Mouse (Mus musculus) heart, postnatal 14 days (tissue): ENCODE measurements around the gene Cysrt1. TPM values are rescaled to one million over a fixed set of nuclear protein-coding genes. Genes with fewer than 3 reads are reported as not detected.

Experiments
- DNase-seq, 2 experiments: peaks; one replicate each; pipeline ENCODE4 v3.0.0; 2021 to 2022
- intact Hi-C: fragments of 180-260 bp; cut with DNase I; formaldehyde crosslinking; loops from one replicate; pipeline ENCODE4 v1.15.1; 2025
- long read RNA-seq, 2 experiments: library from polyadenylated mRNA; stranded (forward); transcript quantifications; one replicate each; pipeline ENCODE4 v2.0.0; 2021
- total RNA-seq, 2 experiments: library from RNA; stranded (reverse); gene quantifications; 2 replicates each; pipeline ENCODE4 v1.2.3; 2021

Cysrt1 gene
- not detected for total RNA-seq
- long read RNA-seq, experiment 1: 0 reads
- long read RNA-seq, experiment 2: 0 reads

DNA sequence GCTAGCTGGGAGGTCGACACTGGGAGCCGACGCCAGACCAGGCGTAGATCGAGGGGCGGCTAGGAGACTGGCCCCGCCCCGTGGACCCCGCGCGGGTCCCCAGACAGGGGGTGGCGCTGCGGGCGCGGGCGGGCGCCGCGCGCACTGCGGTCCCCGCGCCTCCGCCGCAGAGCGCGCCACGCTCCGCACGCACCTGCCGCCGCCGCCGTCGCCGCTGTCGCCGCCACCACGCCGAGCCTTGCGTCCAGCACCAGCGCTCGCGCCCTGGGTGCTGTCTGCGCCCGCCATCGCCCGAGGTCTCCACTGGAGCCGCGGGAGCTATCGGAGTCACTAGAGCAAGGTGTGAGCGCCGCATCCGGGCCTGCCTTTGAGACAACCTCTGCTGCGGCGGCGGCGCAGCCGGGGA, at the start of gene Cysrt1, which contains the start of gene Rnf208:
Gene Cysrt1 (minus strand): TSS at position 352 of the 406 bp plus-strand sequence.
Gene Rnf208 (plus strand): TSS at position 155 of the 406 bp plus-strand sequence.
- no peak for DNase-seq
- intact Hi-C loops: no loop called here

DNA sequence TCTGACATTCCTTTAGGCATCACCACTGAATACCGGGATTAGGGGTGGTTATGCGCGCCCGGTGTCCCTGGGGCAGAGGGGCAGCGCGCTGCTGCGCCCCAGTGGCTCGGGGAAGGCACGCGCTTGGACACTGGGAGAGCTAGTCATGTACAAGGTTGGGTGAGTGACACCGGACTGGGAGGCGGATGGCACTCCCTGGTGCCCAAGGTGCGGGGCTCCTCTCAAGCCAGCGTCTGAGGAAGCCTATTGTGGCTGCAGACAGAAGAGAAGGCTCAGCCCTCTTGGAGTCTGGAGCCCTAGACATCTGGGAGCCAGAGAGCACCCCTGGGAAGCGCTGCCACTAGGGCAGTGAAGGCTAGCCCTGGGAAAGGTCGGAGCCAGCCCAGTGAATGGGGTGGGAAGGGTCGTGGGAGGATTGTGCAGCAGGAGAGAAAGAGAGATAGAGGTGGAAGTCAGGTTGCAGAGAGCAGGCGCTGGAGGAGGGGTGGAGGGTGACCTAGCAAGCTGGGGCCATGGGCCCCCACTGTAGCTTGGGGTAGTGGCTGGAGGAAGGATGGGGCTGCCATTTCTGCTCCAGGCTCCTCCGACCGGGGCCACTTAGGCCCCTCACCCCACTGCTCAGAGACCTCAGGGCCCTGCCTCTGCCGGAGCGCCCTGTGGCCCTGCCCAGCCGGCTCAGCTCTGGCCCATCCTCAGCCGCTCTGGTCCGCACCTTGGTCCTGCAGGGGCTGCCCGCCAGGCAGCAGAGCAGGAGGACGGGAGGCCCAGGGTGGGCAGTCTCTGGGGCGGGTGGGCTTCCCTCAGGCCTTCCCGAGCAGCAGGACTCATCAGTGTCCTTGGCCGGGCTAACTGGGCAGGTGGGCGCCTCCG, 49.2 kb upstream of the Cysrt1 start:
- no peak for DNase-seq
- intact Hi-C loops: loop anchor here (2.0 kb wide), 1 partner anchor 63 kb away; no protein-coding TSS in a partner anchor

DNA sequence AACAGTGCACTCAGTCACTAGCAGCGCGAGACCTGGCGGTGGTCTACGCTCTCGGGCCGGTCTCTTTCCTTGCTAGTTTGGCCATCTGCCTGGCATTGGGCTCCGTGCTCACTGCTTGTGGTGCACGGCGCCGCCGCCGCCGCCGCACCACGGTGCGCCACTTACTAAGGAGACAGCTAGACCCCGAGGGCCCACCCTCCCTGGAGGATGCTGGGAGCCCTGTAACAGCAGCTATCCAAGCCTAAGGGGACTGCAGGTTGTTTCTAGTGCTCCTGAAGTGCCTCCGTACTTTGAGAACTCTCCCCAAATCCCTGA, 48.5 kb upstream of the Cysrt1 start:
- intact Hi-C loops: no loop called here

DNA sequence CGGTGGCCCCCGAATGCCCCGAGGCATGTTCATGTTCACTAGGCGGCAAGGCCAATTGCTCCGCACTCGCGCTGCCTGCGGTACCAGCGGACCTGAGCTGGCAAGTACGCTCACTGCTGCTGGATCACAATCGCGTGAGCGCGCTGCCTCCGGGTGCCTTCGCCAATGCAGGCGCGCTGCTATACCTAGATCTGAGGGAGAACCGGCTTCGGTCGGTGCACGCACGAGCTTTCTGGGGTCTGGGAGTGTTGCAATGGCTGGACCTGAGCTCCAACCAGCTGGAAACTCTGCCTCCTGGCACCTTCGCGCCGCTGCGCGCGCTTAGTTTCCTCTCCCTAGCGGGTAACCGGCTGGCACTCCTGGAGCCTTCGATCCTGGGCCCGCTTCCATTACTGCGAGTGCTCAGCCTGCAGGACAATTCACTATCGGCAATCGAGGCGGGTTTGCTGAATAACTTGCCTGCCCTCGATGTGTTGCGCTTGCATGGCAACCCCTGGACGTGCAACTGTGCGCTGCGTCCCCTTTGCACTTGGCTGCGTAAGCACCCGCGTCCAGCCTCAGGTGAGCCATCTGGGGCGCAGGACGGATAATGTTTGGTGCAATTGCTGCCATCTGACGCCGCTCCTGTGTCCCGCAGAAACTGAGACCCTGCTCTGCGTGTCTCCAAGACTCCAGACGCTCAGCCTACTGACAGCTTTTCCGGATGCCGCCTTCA, 48.0 kb upstream of the Cysrt1 start:
- intact Hi-C loops: no loop called here
- DNase-seq: no peak

More for the DNA sequence above, 48.5 kb upstream of the Cysrt1 start:
- DNase-seq: no peak

DNA sequence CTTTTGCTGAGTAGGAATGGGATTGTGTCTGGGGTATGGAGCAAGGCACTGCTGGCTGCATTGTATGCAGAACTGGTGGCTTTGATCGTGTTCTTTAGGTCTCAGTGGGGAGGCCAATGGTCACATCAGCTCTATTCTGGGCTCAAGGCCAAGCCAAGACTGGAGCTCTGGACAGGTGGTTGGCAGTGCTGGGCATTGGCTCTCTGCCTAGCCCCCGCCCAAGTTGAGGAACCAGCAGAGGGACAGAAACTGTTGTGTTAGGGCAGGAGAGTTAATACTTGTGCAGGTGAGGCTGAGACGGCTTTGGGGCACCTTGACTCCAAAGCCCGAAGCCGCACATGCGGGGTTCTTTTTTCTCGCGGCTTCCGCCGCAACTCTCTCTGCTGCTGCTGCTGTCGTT, 47.4 kb upstream of the Cysrt1 start, which contains the start of gene Lrrc26:
Gene Lrrc26 (plus strand): TSS at position 265 of the 400 bp plus-strand sequence.
- DNase-seq: peak in 1 of 2 experiments; percentile 49
- intact Hi-C loops: no loop called here

DNA sequence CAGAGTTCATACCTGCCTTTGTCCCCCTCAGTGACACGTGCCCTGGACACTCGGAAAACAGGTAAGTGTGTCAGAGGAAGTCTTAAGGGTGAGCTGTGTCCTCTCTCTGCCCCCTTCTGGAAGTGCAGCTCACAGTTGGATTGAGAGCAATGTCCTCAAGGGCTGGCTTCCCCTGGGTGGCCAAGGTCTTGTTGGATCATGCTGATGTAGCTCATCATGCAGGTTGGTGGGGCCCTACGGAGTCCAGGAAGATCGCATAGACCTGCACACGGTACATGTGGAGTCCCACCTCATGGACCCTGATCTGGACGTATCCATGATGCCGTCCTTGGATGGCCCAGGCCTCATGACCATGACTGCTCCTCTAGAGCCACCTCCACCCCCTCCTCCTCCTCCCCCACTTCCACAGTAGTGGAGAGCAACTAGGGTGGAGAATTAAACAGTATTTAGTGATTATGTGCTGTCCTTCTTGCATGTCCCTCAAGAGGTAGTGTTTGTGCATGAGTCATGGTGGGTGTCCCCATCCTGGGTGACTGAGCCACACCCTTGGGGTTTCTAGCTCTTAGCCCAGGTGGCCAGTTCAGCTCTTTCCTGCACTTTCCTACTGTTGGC, 46.6 kb upstream of the Cysrt1 start:
- DNase-seq: no peak
- intact Hi-C loops: no loop called here

DNA sequence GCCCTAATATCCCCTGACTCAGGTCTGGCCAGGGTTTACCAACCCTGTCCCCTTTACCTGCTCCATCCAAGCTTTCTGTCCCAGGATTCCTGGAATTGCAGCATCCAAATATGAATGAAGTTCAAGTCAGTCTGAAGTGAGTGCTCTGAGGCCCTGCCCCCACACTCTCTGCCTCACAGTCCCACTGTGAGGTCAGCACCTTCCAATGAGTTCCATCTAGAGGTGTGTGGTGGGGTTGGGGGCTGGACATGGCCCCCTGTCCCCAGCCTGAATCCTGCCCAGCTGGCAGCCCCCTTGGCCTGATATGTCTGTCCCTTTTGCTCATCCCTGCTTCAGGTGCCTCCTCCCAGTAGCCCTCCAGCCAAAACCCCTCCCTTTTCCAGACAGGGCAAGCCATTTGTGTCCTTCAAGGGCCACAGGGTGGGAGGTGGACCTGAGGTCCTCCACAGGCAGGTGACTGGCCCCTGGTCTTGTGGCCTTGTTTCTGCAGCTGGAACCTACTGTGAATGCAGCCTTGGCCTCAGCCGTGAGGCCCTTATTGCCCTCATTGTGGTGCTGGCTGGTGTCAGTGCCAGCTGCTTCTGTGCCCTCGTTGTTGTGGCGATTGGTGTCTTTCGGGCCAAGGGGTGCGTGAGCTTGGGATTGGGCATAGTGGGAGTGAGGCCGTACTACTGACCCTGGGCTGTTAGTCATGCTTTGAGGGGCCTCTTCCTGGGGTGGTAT, 45.8 kb upstream of the Cysrt1 start, which contains the start of gene Tmem210:
Gene Tmem210 (plus strand): TSS at position 219 of the 723 bp plus-strand sequence.
- no peak for DNase-seq
- intact Hi-C loops: no loop called here

DNA sequence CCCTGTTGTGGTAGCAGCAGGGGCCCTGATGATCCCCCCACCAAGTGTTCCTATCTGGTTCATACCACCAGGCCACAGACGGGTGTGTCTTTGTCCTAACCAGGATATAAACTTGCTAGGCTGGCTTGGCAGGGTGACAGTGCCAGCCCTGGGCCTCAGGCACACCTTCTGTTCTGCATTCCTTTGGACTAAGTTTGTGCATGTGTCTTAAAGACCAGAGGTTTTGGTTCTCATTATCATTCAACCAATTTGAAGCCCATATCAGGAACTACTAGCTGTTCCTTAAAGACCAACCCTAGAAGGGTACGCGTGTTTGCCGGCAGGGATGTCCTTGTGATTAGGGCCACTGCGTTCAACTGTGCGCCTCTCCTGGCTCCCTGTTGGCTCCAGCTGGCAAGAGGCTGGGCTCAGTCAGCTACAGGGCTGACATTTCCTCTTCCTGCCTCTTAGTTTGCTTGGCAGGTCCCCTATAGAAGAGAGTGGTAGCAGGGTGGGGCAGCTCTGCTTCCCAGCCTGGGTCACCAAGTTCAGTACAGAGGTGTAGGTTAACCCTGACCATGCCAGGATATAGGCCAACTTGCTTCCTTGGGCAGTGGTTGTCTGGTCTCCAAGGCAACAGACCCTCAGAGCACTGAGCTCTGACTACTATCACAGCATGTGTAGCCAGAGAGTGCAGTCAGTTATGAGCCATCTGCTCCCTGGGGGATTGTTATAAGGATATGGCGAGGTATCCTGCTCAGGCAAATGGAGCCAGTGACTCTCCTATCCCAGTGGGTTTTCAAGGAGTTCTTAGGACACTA, 44.8 kb upstream of the Cysrt1 start:
- intact Hi-C loops: no loop called here
- DNase-seq: no peak

DNA sequence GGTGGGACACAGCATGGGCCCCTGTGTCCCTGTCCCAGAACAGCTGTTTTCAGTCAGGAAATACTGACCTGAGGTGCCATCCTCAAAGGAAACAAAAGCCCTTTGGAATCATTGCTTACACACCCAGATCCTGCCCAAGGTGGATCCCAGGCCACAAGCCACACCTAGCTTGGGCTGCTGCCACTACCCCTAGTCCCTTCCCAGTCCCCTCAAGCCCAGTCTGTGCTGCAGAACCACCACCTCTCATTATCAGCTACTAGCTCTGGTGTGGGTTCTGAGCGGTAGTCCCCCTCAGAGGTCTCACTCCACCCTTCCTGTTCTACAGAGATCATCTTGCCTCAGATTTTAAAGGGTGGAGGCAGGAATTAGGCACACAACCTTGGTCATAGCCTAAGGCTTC, 44.1 kb upstream of the Cysrt1 start:
- intact Hi-C loops: no loop called here
- DNase-seq: no peak

DNA sequence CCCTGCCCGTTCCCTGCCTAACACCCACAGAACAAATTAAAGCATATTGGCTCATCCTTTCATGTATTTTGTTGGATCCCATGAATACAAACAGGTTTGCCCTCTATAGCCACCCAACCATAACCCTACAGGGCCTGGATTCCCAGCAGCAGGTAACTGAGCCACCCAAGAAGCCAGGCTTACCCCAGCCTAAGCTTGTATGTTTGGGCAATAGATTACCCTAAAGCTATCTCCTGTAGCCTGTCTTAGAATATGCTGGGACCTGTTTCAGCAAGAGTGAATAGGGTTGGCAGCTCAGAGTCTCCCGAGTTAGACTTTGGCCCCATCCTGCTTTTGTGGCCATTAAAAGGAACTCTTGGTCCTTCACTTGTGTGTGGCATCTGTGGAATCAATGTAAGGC, 43.3 kb upstream of the Cysrt1 start:
- intact Hi-C loops: no loop called here
- DNase-seq: no peak

DNA sequence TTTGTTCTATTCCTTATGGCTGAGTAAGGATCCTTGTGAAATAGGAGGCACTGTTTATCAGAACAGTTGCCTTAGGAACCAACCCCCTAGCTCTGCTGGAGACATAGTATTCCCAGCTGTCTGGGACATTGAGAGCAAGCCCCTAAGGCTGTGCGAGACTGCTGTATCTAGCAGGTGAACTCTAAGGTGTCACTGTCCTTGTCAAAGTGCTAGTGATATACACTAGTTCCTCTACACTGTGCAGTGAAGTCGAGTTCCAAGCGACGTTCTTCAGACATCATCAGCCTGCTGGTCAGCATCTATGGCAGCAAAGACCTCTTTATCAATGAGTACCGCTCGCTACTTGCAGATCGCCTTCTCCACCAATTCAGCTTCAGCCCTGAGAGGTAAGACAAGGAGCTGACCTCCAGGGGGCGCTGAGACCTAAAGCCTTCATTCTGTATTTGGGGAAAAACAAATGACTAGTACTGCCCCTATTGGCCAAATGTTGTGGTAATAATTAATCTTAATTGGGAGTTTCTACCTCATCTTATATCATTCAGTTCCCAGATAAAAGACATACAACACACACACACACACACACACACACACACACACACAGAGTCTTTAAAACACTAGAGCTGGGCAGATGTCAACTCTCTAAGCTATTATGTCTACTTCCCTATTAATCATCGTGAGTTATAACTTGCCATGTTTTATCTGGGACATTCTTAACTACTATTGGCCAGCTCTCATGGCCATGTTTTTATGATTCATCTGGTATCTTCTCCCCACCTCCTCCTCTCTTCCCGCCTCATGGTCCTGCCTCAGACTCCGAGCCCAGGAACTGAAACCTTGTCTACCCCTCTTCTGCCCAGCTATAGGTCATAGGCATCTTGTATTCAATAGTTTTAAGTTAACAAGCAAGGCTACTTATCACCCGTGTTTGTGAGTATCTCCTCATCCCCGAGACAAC, 37.0 kb upstream of the Cysrt1 start:
- DNase-seq: peak; percentile 82 to 89
- intact Hi-C loops: loop anchor here (5.0 kb wide), 1 partner anchor 53 kb away; the partner anchor contains the start of gene Man1b1

DNA sequence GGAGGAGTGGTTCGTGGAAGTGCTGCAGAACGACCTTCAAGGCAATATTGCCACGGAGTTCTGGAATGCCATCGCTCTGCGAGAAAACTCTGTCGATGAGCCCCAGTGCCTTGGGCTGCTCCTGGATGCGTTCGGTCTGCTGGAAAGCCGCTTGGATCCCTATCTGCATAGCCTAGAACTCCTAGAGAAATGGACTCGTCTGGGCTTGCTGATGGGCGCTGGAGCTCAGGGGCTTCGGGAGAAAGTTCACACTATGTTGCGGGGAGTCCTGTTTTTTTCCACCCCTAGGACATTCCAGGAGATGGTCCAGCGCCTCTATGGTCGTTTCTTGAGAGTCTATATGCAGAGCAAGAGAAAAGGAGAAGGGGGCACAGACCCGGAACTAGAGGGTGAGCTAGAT, 30.8 kb upstream of the Cysrt1 start:
- intact Hi-C loops: no loop called here
- no peak for DNase-seq

DNA sequence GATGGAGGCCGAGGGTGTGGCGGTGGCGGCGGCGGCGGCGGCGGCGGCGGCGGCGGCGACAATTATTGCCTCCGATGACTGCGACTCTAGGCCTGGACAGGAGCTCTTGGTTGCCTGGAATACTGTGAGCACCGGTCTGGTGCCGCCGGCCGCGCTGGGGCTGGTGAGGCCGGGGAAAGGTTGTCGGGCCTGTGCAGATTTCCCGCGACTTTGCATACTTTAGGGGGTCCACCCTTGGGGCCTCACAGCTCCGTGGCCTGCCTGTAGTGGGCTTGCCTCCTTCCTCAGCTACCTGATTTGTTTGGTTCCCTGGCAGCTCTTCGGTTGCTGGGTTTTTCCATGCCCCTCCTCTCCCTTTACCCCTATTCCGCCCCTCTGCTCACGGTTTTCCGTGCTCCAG, 30.3 kb upstream of the Cysrt1 start:
- no peak for DNase-seq
- intact Hi-C loops: no loop called here

DNA sequence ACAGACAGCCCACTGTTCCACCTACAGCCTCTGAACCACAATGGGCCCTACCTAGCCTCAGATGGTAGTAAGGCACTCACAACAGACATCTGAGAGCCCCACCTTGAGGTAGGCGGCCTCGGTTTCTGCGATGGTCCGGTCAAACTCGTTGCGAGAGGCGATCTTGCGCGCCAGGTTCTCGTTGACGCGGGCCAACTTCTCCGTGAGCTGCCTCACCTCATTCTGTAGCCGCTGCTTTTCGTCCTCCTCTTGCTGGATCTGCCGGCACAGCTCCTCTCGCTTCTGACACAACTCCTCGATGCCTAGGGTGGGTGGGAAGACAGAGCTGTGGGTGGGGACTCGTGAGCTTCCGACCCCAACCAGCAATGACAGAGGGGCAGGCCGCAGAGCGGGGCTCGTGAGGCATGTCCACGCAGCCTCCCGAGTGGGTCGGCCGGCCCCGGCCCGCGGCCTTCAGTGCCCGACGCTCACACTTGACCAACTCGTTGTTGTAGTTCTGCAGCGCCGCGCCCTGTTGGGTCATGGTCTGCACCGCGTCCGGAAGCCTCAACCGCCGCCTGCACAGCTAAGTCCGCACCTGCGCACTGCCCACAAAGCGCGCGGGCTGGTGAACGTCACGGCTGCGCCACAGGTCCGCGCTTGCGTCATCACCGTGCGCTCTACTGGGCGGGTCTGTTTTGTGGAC, 29.7 kb upstream of the Cysrt1 start, which contains the start of the genes Ssna1 and Anapc2:
Gene Ssna1 (minus strand): TSS at position 612 of the 685 bp plus-strand sequence.
Gene Anapc2 (plus strand): TSS at position 652 of the 685 bp plus-strand sequence.
- peak; percentile 98 to 99 for DNase-seq
- intact Hi-C loops: no loop called here

DNA sequence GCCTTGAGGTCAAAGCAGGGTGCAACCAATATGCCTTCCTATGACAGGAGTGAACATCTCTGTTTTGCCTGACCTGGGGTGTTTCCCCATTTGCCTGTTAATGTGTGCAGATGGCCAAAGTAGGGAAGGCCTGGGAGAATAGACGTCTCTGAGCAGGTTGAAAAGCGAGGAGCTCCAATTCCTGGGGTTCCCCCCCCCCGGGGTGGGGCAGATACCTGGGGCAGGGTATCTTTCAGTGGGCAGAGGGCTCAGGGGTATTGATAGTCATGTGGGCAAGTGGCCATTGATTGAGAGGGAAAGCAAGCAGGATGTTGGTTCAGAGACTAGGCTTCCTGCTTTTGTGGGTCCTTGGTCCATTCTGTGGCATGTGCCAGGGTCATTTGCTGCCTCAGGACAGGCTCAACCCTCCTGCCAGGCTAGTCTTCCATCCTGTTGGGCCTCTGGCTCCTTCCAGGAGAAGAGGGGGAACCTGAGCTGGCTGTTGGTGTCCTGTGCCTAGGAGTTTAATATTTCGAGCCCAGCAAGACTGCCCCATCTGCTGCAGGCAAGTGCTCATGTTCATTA, 25.6 kb upstream of the Cysrt1 start:
- no peak for DNase-seq
- intact Hi-C loops: no loop called here

DNA sequence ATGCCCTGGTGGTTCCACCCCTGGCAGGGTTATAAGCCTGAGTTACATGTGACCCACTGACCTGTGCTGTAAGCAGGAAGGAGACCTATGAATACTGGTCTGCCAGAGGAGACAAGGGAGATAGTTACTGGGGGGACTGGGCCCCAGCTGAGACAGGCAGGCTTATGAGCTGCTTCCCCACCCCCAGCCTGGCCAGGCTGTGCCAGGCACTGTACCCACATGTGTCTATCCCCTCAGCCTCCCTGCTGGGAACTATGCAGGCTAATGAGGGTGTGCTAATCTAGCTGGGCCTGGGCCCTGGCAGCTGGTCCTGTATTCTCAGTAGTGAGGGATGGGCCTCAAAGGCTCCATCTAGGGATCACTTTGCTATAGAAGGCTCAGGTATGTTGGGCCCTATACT, 25.0 kb upstream of the Cysrt1 start:
- intact Hi-C loops: no loop called here

DNA sequence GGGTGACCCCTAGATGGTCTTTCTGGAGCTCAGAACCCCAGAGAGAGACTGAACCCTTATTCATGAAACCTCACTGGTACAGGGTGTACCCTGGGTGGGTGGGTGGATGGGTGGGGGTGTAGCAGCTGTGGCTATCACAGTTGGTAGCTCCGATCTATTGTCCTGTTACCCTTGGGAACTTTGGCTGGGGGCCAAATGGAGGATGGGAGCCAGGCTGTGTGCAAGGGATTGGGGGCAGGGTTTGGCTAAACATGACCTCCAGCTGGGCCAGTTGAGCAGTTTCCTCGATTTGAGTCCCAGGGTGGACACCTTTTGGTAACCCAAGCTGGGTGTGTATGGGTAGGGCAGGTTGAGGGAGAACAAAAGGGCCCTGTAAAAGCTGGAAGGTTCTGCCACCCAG, 24.5 kb upstream of the Cysrt1 start:
- peak; percentile 45 to 59 for DNase-seq
- intact Hi-C loops: no loop called here

More for the DNA sequence above, 25.0 kb upstream of the Cysrt1 start:
- DNase-seq: no peak
